Mouse (Mus musculus) neural tube, embryonic 13.5 days (tissue): ENCODE results near the gene Serpina16. TPM values are rescaled to one million over a fixed set of nuclear protein-coding genes. Genes with fewer than 3 reads are reported as not detected.
"Not testable (repeated sequence)": the region's sequence is repeated elsewhere in the genome, so short reads cannot be mapped to it uniquely, and the experiment has no call there.

ENCODE experiments used
- ATAC-seq: fragments of 200-750 bp; cut with Nextera tagmentation; 2 replicates; pipeline ENCODE4 v1.8.0; 2017; ENCODE audit warnings: low read depth, mild to moderate bottlenecking, moderate TSS enrichment, moderate library complexity
- H3K27ac ChIP-seq: fragments of 300-500 bp; sonication (generic); replicated peaks from 2 replicates; pipeline ENCODE4 v1.5.1; 2015; ENCODE audit warnings: moderate library complexity, mild to moderate bottlenecking, inconsistent platforms
- H3K27me3 ChIP-seq: fragments of 300-500 bp; sonication (generic); 2 replicates; pipeline ENCODE4 v1.6.1; 2015; ENCODE audit warnings: mild to moderate bottlenecking, inconsistent platforms
- H3K36me3 ChIP-seq: fragments of 300-500 bp; sonication (generic); 2 replicates; pipeline ENCODE4 v1.6.1; 2015; ENCODE audit warnings: mild to moderate bottlenecking, inconsistent platforms
- H3K4me1 ChIP-seq: fragments of 300-500 bp; sonication (generic); replicated peaks from 2 replicates; pipeline ENCODE4 v1.6.1; 2015; ENCODE audit warnings: inconsistent platforms
- H3K4me2 ChIP-seq: fragments of 300-500 bp; sonication (generic); 2 replicates; pipeline ENCODE4 v1.6.1; 2015; ENCODE audit warnings: inconsistent platforms, mild to moderate bottlenecking, moderate library complexity
- H3K4me3 ChIP-seq: fragments of 300-500 bp; sonication (generic); 2 replicates; pipeline ENCODE4 v1.5.1; 2015; ENCODE audit warnings: mild to moderate bottlenecking, inconsistent platforms
- H3K9ac ChIP-seq: fragments of 300-500 bp; sonication (generic); 2 replicates; pipeline ENCODE4 v1.6.1; 2015; ENCODE audit warnings: moderate library complexity, mild to moderate bottlenecking, inconsistent platforms
- H3K9me3 ChIP-seq: fragments of 300-500 bp; sonication (generic); 2 replicates; pipeline ENCODE4 v1.6.1; 2016; ENCODE audit warnings: inconsistent platforms
- WGBS: fragments of 180-500 bp; shearing (Covaris S2); methylation state at CpG from one replicate; pipeline ENCODE4 v1.1.7; 2015; 5-methylcytosine and 5-hydroxymethylcytosine counted together
- polyA plus RNA-seq: library from polyadenylated mRNA; unstranded; fragments of >200 nt; fragmentation: Nextera tagmentation; extraction: Ambion mirVana; gene quantifications from 2 replicates; pipeline ENCODE4 v1.2.1, GENCODE M21; 2015

Serpina16 gene
- polyA plus RNA-seq, 1 experiment from 2014 or later: not detected

GRCm38 (mm10) chr12:103681169-103681568 is 5.2 kb upstream of the Serpina16 start:
- Histone ChIP-seq H3K27ac (no peak overlapping the region), H3K27me3 (no peaks in the 10 kb centered on the region), H3K4me3 (no peak overlapping the region), H3K9me3 (no peaks in the 10 kb centered on the region), H3K4me2 (no peak overlapping the region), H3K36me3 (no peaks in the 10 kb centered on the region), H3K9ac (no peak overlapping the region), H3K4me1 (no peaks in the 10 kb centered on the region)
- WGBS: 79% methylated on average over 2 of the region's 2 CpGs
- ATAC-seq: no peak

- not testable (repeated sequence) for H3K27ac ChIP-seq, H3K4me3 ChIP-seq, H3K27me3 ChIP-seq, H3K4me2 ChIP-seq, H3K9me3 ChIP-seq, H3K36me3 ChIP-seq, H3K4me1 ChIP-seq, H3K9ac ChIP-seq, ATAC-seq
- WGBS: 92% methylated on average over 1 of the region's 1 CpGs
Measured at GRCm38 (mm10) chr12:103679853-103680252, 3.9 kb upstream of the Serpina16 start.

DNA sequence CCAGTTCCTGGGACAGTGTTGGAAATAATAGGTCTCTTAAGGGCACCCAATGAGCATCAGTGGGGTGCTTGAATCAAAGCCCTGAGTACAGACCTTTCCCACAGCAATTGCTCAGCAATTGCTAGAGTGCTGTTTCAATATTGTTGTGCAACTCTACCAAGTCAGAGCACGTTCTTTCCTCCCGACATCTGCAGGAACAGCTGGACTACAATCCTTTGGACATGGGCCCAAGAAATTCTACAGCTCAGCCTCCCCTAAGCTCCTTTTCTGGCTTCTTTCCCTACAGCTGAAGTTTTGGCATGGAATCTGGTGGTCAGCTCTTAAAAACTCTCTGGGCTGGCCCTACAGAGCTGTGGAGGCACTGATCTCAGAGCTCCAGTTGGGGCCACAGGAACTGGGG is 2.8 kb downstream of the Serpina16 start:
- no peak overlapping the region for H3K4me3 ChIP-seq
- no peak overlapping the region for H3K4me2 ChIP-seq
- 78% methylated on average over 2 of the region's 2 CpGs for WGBS
- H3K36me3 ChIP-seq: no peaks in the 10 kb centered on the region
- H3K27ac ChIP-seq: no peak overlapping the region
- H3K4me1 ChIP-seq: no peaks in the 10 kb centered on the region
- H3K9ac ChIP-seq: no peak overlapping the region
- no peak for ATAC-seq
- H3K27me3 ChIP-seq: no peaks in the 10 kb centered on the region
- H3K9me3 ChIP-seq: no peaks in the 10 kb centered on the region

DNA sequence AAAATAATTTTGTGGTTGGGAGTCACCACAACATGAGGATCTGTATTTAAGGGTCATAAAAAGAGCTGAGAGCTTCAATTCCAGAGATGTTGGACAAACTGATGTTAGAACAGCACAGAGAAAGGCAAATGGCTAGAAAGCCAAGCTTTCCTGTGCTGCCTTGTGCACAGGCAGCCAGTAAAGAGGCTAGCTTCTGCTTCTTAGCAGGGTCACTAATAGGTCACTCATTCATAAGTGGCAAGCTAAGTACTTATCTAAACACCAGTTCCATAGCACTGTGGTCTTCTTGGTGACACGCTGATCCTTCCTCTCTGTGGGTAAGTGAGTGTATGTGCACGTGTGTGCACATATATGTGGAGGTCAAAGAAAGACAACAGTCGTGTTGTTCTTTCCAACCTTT is 4.5 kb downstream of the Serpina16 start:
- Histone ChIP-seq H3K9me3 (no peaks in the 10 kb centered on the region), H3K4me3 (no peak overlapping the region), H3K36me3 (no peaks in the 10 kb centered on the region), H3K27me3 (no peaks in the 10 kb centered on the region), H3K9ac (no peak overlapping the region), H3K27ac (no peak overlapping the region), H3K4me1 (no peaks in the 10 kb centered on the region), H3K4me2 (no peak overlapping the region)
- WGBS: 82% methylated on average over 3 of the region's 3 CpGs
- ATAC-seq: no peak

DNA sequence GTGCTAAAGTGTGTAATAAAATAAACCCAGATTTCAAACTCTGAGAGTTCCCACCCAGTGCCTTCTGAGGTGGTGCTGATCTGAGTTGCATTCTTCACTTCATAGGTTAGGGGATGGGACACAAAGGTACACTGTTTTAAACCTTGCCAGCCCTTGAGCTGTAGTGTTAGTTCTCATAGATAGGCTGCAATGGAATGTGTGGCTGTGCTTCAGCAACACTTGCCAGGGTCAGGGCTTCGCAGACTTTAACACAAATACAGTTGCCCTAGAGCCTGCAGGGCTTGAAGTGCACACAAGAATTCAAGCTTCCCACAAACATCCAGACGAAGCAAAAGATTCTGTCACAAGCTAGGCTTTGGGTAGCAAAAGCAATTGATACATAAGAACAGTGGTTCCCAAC is 5.0 kb downstream of the Serpina16 start:
- H3K4me1 ChIP-seq: no peaks in the 10 kb centered on the region
- H3K27me3 ChIP-seq: no peaks in the 10 kb centered on the region
- no peak overlapping the region for H3K9ac ChIP-seq
- WGBS: 85% methylated on average over 2 of the region's 2 CpGs
- no peak overlapping the region for H3K27ac ChIP-seq
- no peak for ATAC-seq
- H3K36me3 ChIP-seq: no peaks in the 10 kb centered on the region
- H3K4me2 ChIP-seq: no peak overlapping the region
- no peaks in the 10 kb centered on the region for H3K9me3 ChIP-seq
- H3K4me3 ChIP-seq: no peak overlapping the region

- Histone ChIP-seq H3K9ac (no peak overlapping the region), H3K36me3 (no peaks in the 10 kb centered on the region), H3K4me2 (no peak overlapping the region), H3K4me3 (no peak overlapping the region), H3K4me1 (no peaks in the 10 kb centered on the region), H3K9me3 (no peaks in the 10 kb centered on the region), H3K27ac (no peak overlapping the region), H3K27me3 (no peaks in the 10 kb centered on the region)
- 86% methylated on average over 5 of the region's 5 CpGs for WGBS
- ATAC-seq: no peak
Measured at GRCm38 (mm10) chr12:103670344-103670743, 5.6 kb downstream of the Serpina16 start.

- Histone ChIP-seq H3K4me2 (no peak overlapping the region), H3K9ac (no peak overlapping the region), H3K4me3 (no peak overlapping the region), H3K27me3 (no peaks in the 10 kb centered on the region), H3K36me3 (no peaks in the 10 kb centered on the region), H3K4me1 (no peaks in the 10 kb centered on the region), H3K9me3 (no peaks in the 10 kb centered on the region), H3K27ac (no peak overlapping the region)
- WGBS: 94% methylated on average over 3 of the region's 3 CpGs
- ATAC-seq: no peak
Measured at GRCm38 (mm10) chr12:103665286-103665685, 10.7 kb downstream of the Serpina16 start.

GRCm38 (mm10) chr12:103662053-103662452 is 13.9 kb downstream of the Serpina16 start:
- not testable (repeated sequence) for H3K9ac ChIP-seq, H3K27me3 ChIP-seq, H3K9me3 ChIP-seq, H3K4me1 ChIP-seq, H3K4me3 ChIP-seq, H3K36me3 ChIP-seq, H3K27ac ChIP-seq, H3K4me2 ChIP-seq, ATAC-seq

DNA sequence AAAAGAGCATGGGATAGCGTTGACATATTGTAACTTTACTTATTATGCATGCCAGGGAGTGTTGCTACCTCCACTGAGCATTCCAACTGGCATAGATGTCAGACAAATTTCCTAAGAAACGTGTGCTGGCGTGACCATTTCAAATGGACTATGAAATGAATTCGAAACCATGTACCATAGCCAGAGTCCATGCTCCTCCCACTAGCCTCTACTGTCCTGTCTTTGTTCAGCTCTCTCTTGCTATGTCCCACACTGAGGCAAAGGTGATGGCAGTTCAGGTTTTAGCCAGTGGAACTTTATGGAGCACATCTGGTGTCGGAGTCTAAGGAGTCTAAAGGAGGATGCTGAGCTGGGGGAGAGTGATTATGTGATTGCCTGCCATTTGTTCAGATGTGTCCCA is 15.9 kb downstream of the Serpina16 start:
- ATAC-seq: no peak
- H3K27me3 ChIP-seq: no peaks in the 10 kb centered on the region
- no peak overlapping the region for H3K27ac ChIP-seq
- no peaks in the 10 kb centered on the region for H3K4me1 ChIP-seq
- H3K36me3 ChIP-seq: no peaks in the 10 kb centered on the region
- 86% methylated on average over 5 of the region's 5 CpGs for WGBS
- H3K4me2 ChIP-seq: no peak overlapping the region
- H3K9ac ChIP-seq: no peak overlapping the region
- no peaks in the 10 kb centered on the region for H3K9me3 ChIP-seq
- no peak overlapping the region for H3K4me3 ChIP-seq

GRCm38 (mm10) chr12:103659171-103659570 is 16.8 kb downstream of the Serpina16 start:
- no peaks in the 10 kb centered on the region for H3K9me3 ChIP-seq
- no peaks in the 10 kb centered on the region for H3K36me3 ChIP-seq
- no peaks in the 10 kb centered on the region for H3K27me3 ChIP-seq
- H3K4me3 ChIP-seq: no peak overlapping the region
- H3K4me2 ChIP-seq: no peak overlapping the region
- no peak for ATAC-seq
- H3K27ac ChIP-seq: no peak overlapping the region
- no peak overlapping the region for H3K9ac ChIP-seq
- H3K4me1 ChIP-seq: no peaks in the 10 kb centered on the region
- WGBS: 89% methylated on average over 2 of the region's 2 CpGs

GRCm38 (mm10) chr12:103657991-103658390 is 17.9 kb downstream of the Serpina16 start:
- Histone ChIP-seq H3K9ac (no peak overlapping the region), H3K9me3 (no peaks in the 10 kb centered on the region), H3K27ac (no peak overlapping the region), H3K4me3 (no peak overlapping the region), H3K27me3 (no peaks in the 10 kb centered on the region), H3K36me3 (no peaks in the 10 kb centered on the region), H3K4me1 (no peaks in the 10 kb centered on the region), H3K4me2 (no peak overlapping the region)
- ATAC-seq: no peak
- WGBS: 83% methylated on average over 10 of the region's 10 CpGs

DNA sequence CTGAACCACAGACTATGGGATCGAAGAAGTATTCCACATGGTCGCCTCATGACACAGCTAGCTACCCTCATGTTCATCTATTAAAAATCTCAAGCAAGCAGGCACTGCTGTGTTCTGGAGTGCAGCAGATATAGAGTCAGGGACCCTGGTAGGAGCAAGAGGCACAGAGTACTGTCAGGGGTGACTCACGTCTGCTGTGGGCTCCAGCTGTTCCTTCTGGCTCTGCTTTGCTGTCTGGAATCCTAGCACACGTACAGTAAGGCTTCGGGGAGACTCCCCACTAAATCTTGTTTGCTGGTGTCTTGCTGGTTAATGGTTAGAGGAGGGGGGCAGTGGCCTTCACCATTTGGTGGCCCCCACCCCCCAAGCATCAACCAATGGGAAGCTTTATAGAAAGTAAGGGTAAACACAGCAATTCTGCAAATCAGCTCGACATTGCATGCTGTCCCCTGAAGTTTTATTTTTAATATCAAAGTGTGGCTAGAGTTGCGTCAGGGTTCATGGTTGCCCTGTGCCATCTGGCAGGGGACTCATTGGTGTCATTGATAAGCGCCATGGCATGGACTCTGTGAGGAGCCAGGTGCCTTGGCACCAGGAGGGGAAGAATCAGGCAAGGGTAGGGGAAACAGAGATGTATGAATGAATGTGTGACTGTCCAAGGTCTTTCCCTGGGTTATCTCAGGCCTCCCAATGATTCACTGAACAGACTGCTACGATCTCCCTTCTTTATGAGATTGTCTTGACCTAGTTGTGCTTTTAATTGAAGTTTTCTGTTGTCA is 18.9 kb downstream of the Serpina16 start, which contains the start of gene Serpina6:
TSS of gene Serpina6 (minus strand) at position 365 of the 779 bp plus-strand sequence.
- WGBS: 81% methylated on average over 9 of the region's 9 CpGs
- no peaks in the 10 kb centered on the region for H3K4me1 ChIP-seq
- no peak within 1 kb of the TSS for H3K4me2 ChIP-seq
- no peaks in the 10 kb centered on the region for H3K9me3 ChIP-seq
- no peak within 1 kb of the TSS for H3K4me3 ChIP-seq
- no peaks in the 10 kb centered on the region for H3K27me3 ChIP-seq
- no peak within 1 kb of the TSS for H3K27ac ChIP-seq
- ATAC-seq: no peak
- no peaks in the 10 kb centered on the region for H3K36me3 ChIP-seq
- no peak within 1 kb of the TSS for H3K9ac ChIP-seq
